Mouse (Mus musculus): Measurements from ENCODE around the gene Teddm3. TPM values are rescaled to one million over a fixed set of nuclear protein-coding genes. Genes with fewer than 3 reads are reported as not detected.
"Not testable (repeated sequence)": the region's sequence is repeated elsewhere in the genome, so short reads cannot be mapped to it uniquely, and the experiment has no call there.

Teddm3 gene
- not detected in 2 replicates for polyA plus RNA-seq (2016; fragmentation: Nextera tagmentation; extraction: Ambion mirVana)

GRCm38 (mm10) chr16:21153900-21154299, at the start of gene Teddm3:
Gene Teddm3 (minus strand): TSS chr16:21154000.
- DNase-seq (ENCODE audit: low spot score); H3K27ac ChIP-seq; H3K4me1 ChIP-seq; H3K4me3 ChIP-seq; H3K27me3 ChIP-seq (ENCODE audit: low read depth, poor library complexity, severe bottlenecking); H3K9me3 ChIP-seq (replicated peaks); H3K36me3 ChIP-seq: not testable (repeated sequence)
- WGBS = no CpG with 5 or more reads among the region's 2 CpGs

DNA sequence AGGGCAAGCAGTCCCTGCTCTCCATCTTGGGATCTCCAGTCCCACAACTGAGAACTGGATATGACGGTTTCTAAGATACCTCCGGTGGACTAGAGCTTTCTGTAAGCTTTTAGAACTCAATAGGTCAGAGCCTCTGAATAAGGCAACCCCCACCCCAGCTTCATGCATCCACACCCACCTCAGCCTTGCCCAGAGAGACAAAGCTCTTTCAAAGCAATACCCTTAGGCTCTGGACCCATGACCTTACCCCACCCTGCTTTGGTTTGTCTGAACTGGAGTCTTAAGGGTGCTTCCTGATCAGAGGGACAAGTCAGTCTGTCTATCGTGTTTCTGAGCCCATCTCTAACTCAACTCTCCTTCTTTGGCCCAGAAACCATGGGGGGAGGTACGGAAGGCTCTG, 48.9 kb upstream of the Teddm3 start:
- H3K27ac ChIP-seq = no peak overlapping the region; the same call in 1 of the 2 replicates
- H3K9me3 ChIP-seq (replicated peaks) = no peaks in the 10 kb centered on the region
- peaks cover 7% of the 10 kb centered on the region for H3K27me3 ChIP-seq (ENCODE audit: low read depth, poor library complexity, severe bottlenecking)
- no peak for DNase-seq (ENCODE audit: low spot score)
- whole genome bisulfite sequencing = 86% methylated on average over 4 of the region's 4 CpGs
- H3K36me3 ChIP-seq = no peaks in the 10 kb centered on the region; the same call in 1 of the 2 replicates
- peaks cover 37% of the 10 kb centered on the region for H3K4me1 ChIP-seq
- H3K4me3 ChIP-seq = no peak overlapping the region

DNA sequence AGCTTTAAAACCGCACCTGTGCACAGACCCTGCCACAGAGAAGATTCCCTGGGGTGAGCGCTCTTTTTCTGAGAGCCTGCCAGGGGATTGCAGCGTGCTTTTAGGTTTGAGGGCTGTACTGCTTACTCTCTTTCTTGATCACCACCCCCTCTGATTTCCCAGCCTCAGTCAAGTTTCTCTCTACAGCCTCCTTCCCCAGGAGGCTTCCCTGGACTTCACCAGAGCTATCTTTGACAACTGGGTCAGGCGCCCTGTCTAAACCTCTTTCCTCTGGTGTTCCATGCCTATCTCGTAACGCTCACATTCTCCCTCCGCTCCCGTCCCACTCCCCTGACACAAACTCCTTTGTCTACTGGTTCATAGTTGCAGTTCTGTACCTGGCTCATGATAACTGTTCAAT, 45.6 kb upstream of the Teddm3 start:
- H3K9me3 ChIP-seq (replicated peaks) = no peaks in the 10 kb centered on the region
- WGBS = 70% methylated on average over 8 of the region's 8 CpGs
- no peak overlapping the region for H3K27ac ChIP-seq
- H3K36me3 ChIP-seq = no peaks in the 10 kb centered on the region
- peaks cover 7% of the 10 kb centered on the region for H3K27me3 ChIP-seq (ENCODE audit: low read depth, poor library complexity, severe bottlenecking)
- H3K4me1 ChIP-seq = peaks cover 19% of the 10 kb centered on the region; the same call in 1 of the 2 replicates
- no peak overlapping the region for H3K4me3 ChIP-seq
- no peak for DNase-seq (ENCODE audit: low spot score)

- no peak overlapping the region for H3K4me3 ChIP-seq
- no peak overlapping the region for H3K27ac ChIP-seq
- no peaks in the 10 kb centered on the region for H3K9me3 ChIP-seq (replicated peaks)
- 4% methylated on average over 1 of the region's 1 CpGs for WGBS
- peaks cover 10% of the 10 kb centered on the region; the same call in 1 of the 2 replicates for H3K4me1 ChIP-seq
- H3K36me3 ChIP-seq = no peaks in the 10 kb centered on the region
- H3K27me3 ChIP-seq (ENCODE audit: low read depth, poor library complexity, severe bottlenecking) = peaks cover 7% of the 10 kb centered on the region
- no peak for DNase-seq (ENCODE audit: low spot score)
Measured at GRCm38 (mm10) chr16:21198529-21198928, 44.7 kb upstream of the Teddm3 start.

DNA sequence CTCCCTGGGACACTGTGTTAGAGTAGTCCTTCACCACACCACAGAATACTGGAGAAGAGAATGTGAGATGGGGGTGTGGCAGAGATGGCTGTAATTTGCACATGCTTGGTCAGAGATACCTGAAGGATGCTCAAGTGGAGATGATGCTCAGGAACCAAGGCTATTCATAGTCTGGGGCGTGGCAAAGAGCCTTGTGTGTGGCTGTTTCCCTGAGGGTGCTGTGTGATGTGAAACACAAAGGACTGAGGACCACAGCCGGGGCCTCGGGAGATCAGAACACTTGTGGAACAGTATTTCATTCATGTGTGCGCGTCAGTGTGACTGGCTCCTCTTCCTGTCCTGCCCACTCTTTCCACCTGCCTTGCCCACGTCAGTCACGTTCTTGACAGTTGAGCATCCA, 44.2 kb upstream of the Teddm3 start:
- Histone ChIP-seq H3K4me1 (peaks cover 7% of the 10 kb centered on the region; the same call in 1 of the 2 replicates), H3K9me3 (replicated peaks) (no peaks in the 10 kb centered on the region), H3K4me3 (no peak overlapping the region), H3K36me3 (no peaks in the 10 kb centered on the region), H3K27me3 (ENCODE audit: low read depth, poor library complexity, severe bottlenecking) (peaks cover 4% of the 10 kb centered on the region), H3K27ac (no peak overlapping the region)
- no peak for DNase-seq (ENCODE audit: low spot score)
- WGBS = 87% methylated on average over 7 of the region's 7 CpGs

DNA sequence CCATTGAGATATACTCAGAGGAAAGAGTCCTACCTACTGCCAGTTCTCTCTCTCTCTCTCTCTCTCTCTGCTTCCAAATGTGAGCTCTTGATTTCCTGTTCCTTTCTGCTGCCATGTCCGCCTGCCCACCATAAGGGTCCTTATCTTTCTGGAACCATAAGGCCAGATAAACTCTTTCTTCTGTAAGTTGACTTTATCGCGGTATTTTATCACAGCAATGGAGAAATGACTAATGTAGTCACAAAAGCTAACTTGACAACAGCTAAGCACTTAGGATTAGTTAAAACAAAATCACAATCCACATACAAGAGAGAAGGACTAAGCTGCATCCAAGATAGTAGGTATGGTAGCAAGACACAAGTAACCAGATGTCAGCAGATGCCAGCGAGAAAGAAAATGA, 43.7 kb upstream of the Teddm3 start:
- Histone ChIP-seq H3K4me3 (no peak overlapping the region), H3K36me3 (no peaks in the 10 kb centered on the region), H3K27me3 (ENCODE audit: low read depth, poor library complexity, severe bottlenecking) (no peaks in the 10 kb centered on the region), H3K27ac (no peak overlapping the region), H3K4me1 (peaks cover 7% of the 10 kb centered on the region; the same call in 1 of the 2 replicates), H3K9me3 (replicated peaks) (no peaks in the 10 kb centered on the region)
- whole genome bisulfite sequencing = 88% methylated on average over 4 of the region's 4 CpGs
- DNase-seq (ENCODE audit: low spot score) = no peak

- WGBS = 90% methylated on average over 3 of the region's 3 CpGs
- no peak overlapping the region for H3K27ac ChIP-seq
- DNase-seq (ENCODE audit: low spot score) = no peak
- peaks cover 15% of the 10 kb centered on the region for H3K4me1 ChIP-seq
- no peak overlapping the region for H3K4me3 ChIP-seq
- no peaks in the 10 kb centered on the region for H3K9me3 ChIP-seq (replicated peaks)
- no peaks in the 10 kb centered on the region for H3K36me3 ChIP-seq
- H3K27me3 ChIP-seq (ENCODE audit: low read depth, poor library complexity, severe bottlenecking) = no peaks in the 10 kb centered on the region
Measured at GRCm38 (mm10) chr16:21196576-21196975, 42.8 kb upstream of the Teddm3 start.

- Histone ChIP-seq H3K9me3 (replicated peaks) (no peaks in the 10 kb centered on the region), H3K27ac (no peak overlapping the region), H3K4me3 (no peak overlapping the region), H3K27me3 (ENCODE audit: low read depth, poor library complexity, severe bottlenecking) (no peaks in the 10 kb centered on the region), H3K36me3 (no peaks in the 10 kb centered on the region), H3K4me1 (peaks cover 22% of the 10 kb centered on the region)
- 82% methylated on average over 8 of the region's 8 CpGs for WGBS
- DNase-seq (ENCODE audit: low spot score) = no peak
Measured at GRCm38 (mm10) chr16:21195260-21195866, 41.6 kb upstream of the Teddm3 start.

DNA sequence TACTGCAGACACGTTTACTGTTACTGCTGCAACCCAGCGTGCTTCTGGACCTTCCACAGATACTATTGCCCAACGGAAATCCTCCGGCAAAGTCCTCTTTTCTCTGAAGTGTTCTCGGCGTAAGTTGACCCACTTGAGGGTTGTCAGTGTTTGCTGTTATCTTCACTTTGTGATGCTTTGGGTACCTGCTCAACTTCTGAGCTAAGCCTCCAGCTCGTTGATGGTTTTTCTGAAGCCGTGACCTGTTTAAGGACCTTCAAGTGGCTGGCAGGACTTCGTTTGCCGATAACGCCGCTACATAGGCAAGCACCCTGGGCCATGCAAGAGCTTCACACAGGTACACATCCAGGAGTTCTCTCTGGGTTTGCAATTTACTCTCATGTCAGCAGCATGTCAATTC, 40.4 kb upstream of the Teddm3 start:
- peaks cover 21% of the 10 kb centered on the region for H3K4me1 ChIP-seq
- H3K36me3 ChIP-seq = no peaks in the 10 kb centered on the region
- no peaks in the 10 kb centered on the region for H3K9me3 ChIP-seq (replicated peaks)
- WGBS = 91% methylated on average over 12 of the region's 12 CpGs
- H3K4me3 ChIP-seq = no peak overlapping the region
- no peak for DNase-seq (ENCODE audit: low spot score)
- H3K27ac ChIP-seq = no peak overlapping the region
- H3K27me3 ChIP-seq (ENCODE audit: low read depth, poor library complexity, severe bottlenecking) = no peaks in the 10 kb centered on the region

DNA sequence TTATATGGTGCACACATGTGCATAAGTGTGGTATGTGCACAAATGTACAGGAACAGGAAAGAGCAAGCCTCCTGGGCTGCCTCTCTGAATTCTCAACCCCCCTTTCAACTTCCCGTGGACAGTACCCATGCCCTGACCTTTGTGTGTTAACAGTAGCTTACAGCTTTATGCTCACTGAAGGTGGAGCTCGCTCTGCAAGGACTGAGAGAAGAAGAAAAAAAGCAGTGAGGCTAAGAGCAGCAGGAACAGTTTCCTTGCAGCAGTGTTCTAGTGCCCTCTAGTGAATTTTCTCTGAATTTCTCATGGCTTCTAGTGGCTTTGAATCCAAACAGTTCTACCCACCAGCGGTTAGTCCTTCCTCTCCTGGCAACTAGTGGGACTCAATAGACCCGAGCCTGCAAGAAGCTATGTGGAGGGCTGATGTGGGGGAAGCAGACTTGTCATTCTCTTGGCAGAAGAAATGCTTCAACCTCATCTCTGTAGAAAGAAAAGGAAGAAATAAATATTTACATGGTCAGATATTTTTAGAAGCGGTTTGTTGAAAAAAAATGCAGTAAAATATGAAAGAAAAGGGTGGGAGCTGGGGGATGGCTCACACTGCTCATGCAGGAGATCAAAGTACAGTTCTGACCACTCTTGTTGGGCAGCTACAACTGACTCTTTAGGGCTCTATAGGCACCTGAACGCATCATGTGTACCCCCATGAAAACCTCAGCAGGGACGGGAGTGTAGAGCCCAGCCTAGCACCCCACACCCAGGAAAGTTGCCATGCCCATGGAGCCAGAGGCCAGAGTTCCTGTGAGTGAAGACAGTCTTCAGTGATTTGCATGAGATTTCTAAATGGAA, 38.9 kb upstream of the Teddm3 start:
- 40% methylated on average over 7 of the region's 7 CpGs for WGBS
- no peaks in the 10 kb centered on the region for H3K27me3 ChIP-seq (ENCODE audit: low read depth, poor library complexity, severe bottlenecking)
- H3K27ac ChIP-seq = peak overlapping the region; percentile 10; the same call in 1 of the 2 replicates
- no peaks in the 10 kb centered on the region for H3K36me3 ChIP-seq
- H3K9me3 ChIP-seq (replicated peaks) = no peaks in the 10 kb centered on the region
- peaks cover 27% of the 10 kb centered on the region for H3K4me1 ChIP-seq
- DNase-seq (ENCODE audit: low spot score) = no peak
- no peak overlapping the region for H3K4me3 ChIP-seq

DNA sequence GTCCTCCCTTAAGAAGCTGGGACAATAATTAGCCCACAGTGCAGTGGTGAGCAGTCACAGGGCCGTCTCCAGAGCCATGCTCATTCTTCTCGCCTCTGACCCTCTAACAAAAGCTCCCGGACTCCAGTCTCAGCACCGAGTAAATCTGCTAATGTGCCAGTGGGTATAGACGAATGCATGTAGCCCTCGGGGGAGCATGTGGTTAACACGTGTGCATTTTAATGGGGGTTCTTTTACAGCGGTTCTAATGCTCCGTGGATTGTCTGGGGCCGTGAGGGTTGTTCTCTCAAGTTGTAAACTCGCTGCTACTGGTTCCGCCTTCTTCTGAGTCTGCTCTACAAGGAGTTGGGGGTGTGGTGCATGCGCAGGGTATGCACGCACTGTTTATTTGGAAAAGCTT, 37.8 kb upstream of the Teddm3 start:
- H3K9me3 ChIP-seq (replicated peaks) = no peaks in the 10 kb centered on the region
- peaks cover 30% of the 10 kb centered on the region for H3K4me1 ChIP-seq
- 58% methylated on average over 14 of the region's 14 CpGs for WGBS
- peak; percentile 51 for DNase-seq (ENCODE audit: low spot score)
- H3K27me3 ChIP-seq (ENCODE audit: low read depth, poor library complexity, severe bottlenecking) = no peaks in the 10 kb centered on the region
- no peaks in the 10 kb centered on the region for H3K36me3 ChIP-seq
- peak overlapping the region; percentile 69 for H3K27ac ChIP-seq
- H3K4me3 ChIP-seq = no peak overlapping the region

DNA sequence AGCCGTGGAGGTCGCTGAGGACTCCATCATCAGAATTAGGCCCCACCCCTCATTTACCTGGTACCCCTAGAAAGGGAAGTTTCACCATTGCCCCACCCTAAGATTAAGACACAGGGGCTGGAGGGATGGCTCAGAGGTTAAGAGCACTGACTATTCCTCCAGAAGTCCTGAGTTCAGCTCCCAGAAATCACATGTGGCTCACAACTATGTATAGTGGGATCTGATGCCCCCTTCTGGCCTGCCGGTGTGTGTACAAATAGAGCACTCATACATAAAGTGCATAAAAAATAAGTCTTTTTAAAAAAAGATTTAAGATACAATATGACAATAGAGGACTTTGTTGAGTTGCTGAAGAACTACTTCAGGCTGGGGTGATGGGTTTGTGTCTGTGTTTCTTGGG, 34.5 kb upstream of the Teddm3 start:
- no peaks in the 10 kb centered on the region for H3K9me3 ChIP-seq (replicated peaks)
- DNase-seq (ENCODE audit: low spot score) = no peak
- H3K4me3 ChIP-seq = no peak overlapping the region
- H3K27ac ChIP-seq = no peak overlapping the region
- H3K36me3 ChIP-seq = no peaks in the 10 kb centered on the region
- 83% methylated on average over 3 of the region's 3 CpGs for WGBS
- H3K27me3 ChIP-seq (ENCODE audit: low read depth, poor library complexity, severe bottlenecking) = no peaks in the 10 kb centered on the region
- H3K4me1 ChIP-seq = peaks cover 27% of the 10 kb centered on the region

DNA sequence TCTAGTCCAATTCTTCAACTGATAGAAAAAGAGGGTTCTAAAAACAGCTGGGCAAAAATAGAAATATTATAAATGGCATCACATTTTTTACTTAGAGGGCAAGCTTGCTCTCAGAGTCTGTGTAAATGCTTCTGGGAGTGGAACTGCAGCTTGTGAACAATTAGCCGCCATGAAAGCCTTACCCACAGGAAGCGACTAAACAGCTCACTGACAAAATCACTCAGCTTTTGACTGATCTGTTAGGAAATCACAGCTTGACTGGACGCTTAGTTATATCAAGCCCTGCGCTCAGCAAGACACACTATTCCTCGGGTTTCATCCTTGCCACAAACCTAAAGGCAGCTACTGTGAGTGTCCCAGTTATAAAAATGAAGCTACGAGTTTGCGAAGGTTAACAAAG, 33.8 kb upstream of the Teddm3 start:
- DNase-seq (ENCODE audit: low spot score) = no peak
- WGBS = 47% methylated on average over 7 of the region's 7 CpGs
- no peaks in the 10 kb centered on the region for H3K9me3 ChIP-seq (replicated peaks)
- H3K27ac ChIP-seq = no peak overlapping the region
- H3K27me3 ChIP-seq (ENCODE audit: low read depth, poor library complexity, severe bottlenecking) = no peaks in the 10 kb centered on the region
- H3K4me1 ChIP-seq = peaks cover 27% of the 10 kb centered on the region
- no peak overlapping the region for H3K4me3 ChIP-seq
- no peaks in the 10 kb centered on the region for H3K36me3 ChIP-seq
